Mouse (Mus musculus) mesoderm, embryonic 11.5 days (tissue): ENCODE results near the gene Rps12.
"Not testable (repeated sequence)": the region's sequence is repeated elsewhere in the genome, so short reads cannot be mapped to it uniquely, and the experiment has no call there.

Experiments used
- DNase-seq: peaks from one replicate; pipeline ENCODE4 v3.0.0-alpha.2; 2012; ENCODE audit warnings: low read depth, low spot score

The Rps12 gene

DNA sequence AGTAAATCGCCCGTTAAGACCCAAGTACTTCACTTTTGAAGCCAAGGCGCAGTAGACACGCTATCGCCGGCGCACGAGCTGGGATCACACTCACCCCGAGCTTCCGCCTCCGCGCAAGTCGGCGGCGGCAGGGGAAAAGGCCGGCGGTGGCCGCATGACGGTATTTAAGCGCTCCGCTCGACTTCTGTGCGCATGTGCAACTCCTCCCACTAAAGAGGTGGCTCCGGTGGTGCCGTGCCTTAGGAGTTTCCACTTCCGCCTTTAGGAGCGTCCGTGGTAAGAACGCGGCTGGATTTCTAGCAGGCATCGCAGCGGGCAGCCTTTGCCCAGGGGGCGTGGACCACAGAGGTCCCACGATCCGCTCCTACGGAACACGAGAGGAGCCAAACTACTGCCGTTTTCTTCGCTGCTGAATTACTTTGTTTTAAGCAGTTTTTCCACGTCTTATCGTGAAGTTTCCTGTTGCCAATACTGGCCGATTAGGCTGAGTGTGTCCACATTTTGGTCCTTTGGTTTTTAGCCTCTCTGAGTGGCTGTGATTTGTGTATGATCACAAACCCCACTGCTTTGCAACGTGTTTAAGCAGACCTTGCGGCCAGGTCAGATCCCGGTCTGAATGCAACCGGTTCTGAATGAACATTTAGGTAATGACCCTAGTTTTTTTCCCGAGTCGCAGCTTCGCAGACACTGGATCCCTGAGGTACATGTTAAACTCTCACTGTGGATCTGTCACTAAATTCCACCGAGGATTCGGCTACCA is at the start of gene Rps12:
TSS of gene Rps12 (minus strand) at position 214 of the 760 bp plus-strand sequence.
- DNase-seq: peak; percentile 100

DNA sequence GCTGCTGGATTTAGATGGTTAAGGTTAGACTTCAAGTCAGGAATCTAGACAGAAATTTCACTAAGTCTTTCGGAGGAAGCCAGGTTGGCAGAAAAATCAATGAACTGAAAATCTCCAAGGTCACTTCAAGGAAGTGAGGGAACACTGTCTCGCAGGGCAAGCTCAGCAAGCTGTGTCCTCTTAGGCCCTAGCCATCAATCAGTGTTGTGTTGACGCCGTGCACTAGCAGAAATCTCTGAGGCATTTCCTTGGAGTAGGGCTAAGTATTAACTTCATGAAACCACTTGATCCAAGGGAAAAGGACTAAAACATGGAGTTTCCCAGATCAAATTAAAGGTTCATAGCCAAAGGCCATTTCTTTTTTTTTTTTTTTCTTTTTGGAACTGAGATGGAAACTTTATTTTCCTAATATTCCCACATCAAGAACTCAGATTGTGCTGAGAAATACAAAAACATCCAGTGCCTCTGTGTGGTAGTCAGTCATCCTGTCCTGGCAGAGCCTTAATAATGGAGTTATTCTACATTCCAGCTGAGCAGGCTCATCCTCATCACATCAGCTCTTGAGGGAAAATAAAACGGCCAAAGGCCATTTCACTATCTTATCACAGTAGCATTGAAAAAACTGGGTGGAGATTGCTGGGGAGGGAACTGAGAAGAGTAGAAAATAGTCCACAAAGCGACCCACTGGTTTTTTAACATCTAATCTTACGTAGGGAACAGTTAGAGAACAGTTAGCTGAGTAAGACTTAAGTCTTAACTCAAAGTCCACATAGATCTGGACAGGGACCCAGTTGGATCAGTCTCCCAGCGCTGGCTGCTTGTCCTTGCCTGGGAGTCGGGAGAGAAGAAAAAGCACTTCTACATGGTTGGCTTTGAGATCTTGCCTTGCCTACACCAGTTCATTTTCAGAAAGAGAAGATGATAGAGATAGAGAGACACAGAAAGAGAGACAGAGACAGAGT is 49.2 kb upstream of the Rps12 start:
- no peak for DNase-seq

DNA sequence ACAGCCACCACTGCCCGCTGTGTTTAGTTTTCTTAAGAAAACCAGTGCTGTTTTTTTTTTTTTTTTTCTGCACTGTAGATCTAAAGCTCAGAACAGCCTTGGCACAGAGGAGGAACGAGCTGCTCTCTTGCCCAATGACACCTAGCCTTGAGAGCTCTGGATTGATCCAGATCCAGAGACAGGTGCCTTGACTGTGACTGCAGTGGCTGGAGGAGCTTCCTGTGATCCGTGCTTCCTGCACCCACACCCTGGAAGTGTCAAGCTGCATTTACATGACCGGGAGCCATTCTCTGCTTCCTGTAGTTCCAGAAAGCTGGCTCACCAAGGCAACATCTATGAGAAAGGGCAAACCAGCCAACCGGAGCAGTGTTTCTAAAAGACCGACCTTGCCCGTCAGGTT is 39.4 kb upstream of the Rps12 start:
- no peak for DNase-seq

DNA sequence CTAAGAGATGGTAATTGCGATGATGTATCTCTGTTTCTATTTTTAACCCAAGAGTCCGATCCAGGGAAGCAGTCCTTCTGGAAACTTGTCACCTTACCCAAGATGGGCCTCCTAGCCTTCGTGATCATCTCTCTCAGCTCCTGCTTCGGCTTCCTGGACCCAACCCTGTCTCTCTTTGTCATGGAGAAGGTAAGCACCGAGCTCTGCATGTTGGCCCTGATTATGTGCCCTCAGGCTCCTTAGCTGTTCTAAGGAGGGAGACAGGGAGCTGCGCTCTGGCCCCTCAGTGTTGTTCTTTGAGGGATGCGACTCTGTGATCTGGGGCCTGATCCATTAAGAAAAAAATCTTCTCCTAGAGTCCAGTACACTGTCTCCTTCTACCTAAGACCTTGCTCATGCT is 29.2 kb upstream of the Rps12 start:
- DNase-seq: no peak

DNA sequence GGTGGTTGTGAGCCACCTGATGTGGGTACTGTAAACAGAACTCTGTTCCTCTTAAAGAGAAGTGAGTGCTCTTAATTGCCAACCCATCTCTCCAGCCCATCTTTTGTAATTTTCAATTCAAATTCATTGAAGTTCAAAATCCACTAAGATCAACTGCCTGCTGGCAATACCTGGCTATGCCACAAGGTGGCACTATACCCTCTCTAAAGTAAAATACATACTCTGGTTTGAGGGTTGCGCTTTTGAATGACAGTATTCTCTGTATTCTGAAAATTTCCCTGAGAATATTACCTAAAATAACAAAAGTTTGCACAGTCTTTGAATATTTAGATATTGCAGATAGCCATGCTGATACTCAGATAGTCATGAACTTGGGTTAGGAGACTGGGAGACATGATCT is 28.1 kb upstream of the Rps12 start:
- peak; percentile 83 for DNase-seq

DNA sequence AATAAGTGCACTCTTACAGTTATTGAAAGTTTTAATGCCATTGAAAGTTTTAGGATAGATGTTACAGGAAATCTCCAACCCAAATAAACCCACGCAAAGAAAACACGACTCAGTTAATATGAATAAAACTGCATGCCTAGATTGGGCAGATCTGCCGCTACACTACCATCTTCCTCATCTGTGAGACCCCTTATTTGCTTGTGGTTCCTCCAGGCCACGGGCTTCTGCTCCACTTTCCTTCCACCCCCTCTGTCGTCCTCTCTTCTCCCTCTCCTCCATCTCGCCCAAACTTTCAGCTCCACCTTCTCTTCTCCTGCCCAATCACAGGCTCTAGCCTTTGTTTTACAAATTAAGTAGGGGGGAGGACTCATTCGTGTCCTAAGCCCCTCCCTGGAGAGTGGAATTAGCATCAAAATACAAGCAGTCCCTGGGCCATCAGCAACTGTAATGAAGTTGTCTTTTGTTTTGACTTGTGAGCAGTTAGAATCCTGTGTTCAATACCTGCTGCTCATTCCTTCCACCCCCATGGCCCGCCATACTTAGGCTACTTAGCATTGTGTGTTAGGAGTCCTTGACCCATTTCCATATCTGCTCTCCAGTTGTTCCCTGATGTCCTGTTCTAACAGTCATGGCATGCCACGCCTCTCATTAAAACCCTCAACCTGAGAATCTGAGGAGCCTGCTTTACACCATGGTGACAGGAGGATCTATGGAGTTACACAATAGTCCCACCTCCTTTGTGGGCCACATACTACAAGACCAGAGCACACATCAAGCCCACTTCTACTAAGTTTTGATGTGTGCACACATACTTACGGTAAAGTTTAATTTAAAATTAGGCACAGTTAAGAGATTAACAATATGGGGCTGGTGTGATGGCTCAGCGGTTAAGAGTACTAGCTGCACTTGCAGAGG is 26.0 kb upstream of the Rps12 start:
- no peak for DNase-seq

DNA sequence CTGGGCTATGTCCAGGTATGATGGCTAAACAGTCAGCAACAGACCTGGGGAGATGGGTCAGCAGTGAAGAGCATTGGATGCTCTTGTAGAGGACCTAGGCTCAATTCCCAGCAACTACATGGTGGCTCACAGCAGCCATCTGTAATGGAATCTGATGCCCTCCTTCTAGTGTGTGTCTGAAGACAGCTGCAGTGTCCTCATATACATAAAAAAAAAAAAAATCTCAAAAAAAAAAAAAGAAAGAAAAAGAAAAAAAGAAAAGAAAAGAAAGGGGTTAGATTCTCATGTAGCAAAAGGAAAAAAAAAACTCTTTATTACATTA is 25.3 kb upstream of the Rps12 start:
- no peak for DNase-seq

DNA sequence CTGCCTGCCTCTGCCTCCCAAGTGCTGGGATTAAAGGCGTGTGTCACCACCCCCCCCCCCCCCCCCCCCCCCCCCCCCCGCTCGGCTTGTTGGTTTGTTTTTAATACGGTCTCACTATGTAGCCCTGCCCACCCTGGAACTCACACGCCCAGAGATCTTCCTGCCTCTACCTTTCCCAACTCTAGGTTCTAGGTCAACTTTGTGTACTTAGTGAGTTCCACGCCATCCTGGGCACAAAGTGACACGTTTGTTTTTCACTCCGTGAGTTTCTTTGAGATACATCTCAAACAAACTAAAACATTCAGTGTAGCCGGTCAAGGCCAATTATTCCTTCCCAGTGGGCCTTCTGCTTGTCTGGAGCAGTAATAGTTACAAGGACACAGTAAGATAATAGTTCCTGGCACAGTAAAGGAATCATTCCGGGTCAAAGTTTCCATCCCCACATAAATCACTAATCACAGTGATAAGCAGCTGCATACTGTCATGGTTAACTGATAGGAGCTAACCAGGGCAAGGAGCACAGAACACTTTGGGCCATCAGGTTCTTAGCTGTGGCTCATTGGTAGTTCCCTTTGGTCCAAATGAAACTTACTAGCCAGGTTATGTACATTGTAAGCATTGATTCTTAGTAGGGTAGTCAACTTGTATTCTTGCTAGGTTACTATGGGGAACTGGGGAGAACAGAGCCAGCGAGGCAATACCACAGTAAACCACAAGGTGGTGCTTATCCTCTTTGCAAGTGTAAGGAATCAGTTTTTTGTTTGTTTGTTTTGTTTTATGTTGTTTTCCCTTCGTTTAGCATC is 24.8 kb upstream of the Rps12 start:
- DNase-seq: peak; percentile 69

DNA sequence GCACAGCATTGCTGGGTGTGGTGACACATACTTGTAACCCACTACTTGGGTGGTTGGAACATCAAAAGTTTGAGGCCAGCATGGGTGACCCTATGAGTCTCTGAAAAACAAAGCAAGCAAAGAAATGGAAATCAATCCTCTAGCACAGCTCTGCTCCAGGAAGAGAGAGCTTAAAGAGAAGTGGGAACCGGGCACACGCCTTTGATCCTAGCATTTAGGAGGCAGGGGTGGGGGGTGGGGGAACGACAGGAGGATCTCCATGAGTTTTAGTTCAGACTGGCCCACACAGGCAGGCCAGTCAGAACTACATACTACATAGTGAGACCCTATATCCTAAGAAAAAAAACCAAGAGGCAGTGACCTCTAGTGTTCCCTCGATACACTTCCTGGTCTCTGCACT is 19.1 kb upstream of the Rps12 start:
- no peak for DNase-seq

DNA sequence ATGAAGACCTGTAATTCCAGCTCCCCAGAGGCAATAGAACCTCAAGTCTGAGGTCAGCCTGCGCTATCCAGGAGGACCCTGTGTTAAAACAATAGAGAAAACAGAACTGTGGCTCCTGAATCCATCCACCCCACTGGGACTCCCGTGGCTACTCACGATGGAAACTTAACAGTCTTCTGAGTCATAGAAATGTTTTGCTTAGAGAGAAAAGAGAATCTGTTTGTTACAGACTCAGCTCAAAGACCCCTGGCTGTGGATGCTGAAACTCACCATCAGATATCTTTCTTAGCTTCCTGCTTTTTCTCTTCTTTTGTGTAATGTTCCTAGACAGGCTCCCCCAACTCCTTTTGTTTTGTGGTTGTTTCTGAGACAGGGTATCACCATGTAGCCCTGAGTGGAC is 17.6 kb upstream of the Rps12 start:
- no peak for DNase-seq

DNA sequence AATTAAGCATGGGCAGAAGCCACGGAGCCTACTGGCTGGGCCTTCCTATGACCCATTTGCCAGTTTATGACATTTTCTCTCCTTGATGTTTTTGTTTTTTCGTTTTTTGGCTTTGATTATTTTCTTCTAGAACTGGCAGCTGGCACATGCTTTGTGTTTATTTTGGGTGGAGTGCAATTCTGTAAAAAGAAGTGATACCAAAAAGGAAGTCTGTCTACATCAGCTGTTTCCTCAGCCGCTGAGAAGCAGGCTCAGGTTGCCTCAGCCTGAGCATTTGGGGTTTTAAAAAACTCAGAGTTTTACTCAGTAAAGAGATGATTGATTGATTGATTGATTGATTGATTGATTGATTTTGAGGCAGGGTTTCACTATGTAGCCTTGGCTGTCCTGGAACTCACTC is 15.8 kb upstream of the Rps12 start:
- DNase-seq: no peak

DNA sequence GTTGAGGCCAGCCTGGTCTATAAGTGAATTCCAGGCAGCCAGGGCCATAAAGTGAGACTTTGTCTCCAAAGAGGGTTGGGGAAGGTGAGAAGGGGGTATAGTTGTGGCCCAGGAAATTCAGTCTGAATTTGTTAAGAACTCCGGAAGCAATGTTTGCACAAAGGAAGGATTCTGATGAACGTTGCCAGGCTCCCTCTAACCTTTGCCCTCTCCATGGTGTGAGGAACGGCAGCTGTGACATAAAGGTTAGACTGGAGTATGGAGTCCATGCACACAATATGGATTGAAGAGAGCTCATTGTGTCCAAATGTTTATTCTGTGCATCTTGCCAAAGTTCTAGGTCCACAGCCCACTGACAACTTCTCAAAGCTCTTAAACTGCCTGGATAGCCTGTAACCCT is 12.9 kb upstream of the Rps12 start:
- peak; percentile 21 for DNase-seq

DNA sequence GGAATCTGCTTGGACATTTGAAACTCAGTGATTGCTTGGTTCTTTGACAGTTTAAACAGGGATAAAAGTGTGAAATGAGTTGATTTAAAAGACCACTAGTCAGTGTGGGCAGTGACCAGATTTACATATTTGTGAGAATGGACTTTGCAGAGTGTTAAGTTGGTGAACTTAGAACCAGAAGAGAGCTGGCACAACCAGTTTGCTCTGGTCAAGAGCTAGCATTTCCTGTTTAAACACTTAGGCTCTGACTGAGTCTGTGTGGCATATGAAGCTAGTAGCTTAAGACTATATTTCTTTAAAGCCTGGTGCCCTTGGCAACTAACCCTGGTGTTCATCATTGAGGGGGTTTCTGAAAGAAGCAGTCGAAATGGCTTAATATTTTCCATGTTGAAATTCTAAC is 11.1 kb upstream of the Rps12 start:
- DNase-seq: no peak

DNA sequence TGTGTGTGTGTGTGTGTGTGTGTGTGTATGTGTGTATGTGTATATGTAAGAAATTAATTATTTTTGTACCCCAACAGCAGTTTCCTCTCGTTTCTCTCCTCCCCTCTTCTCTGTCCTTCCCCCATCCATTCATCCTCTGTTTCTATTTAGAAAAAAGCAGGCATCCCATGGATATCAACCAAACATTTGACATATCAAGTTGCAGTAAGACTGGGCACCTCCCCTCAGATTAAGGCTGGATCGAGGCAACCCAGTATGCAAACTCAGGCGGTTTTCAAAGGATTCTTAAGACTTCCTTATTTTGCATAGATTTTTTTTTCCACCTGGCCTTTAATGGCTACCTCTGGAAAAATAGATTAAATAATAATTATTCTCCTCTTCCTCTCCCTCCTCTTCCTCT is 10.5 kb upstream of the Rps12 start:
- no peak for DNase-seq

DNA sequence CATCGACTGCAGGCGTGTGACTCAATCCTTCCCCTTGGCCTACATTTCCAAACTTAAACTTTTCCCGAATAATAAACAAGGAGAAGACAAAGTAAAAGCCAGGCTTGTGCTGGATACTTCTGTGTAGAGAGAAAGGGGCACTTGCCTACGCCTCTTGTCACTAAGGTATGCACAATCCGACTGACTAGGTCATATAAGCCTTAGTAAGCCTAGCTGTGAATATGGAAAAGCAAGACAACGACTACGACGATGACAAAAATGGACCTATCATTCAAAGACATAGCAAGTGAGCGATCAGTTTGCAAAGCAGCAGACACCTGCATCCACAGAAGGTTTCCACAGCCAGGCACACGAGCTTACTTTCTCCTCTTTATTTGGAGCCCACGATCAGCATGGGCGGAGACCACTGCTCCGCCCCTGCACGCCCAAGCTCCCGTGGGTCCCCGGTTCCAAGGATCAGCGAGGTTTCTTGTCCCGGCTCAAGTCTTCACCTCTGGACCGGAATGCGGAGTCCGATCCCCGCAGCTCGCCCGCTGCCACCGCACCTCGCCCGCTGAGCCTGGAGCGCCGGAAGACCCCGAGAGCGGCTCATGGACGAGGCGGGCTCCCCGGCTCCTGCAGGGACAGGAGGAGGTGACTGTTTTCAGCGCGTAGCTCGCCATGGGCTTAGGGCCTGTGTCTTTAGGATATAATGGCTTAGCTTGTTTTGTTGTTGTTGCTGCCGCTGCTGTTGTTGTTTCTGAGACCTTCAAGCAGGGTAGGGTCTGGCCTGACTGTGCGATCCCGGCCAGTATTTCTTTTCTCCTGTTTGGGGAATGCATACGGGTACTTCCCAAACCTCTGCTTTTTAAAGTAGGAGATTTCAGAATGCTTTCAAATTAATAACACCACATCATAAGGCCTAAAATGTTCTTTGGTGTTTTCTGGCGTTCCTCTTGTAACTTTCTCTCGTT is 9.8 kb upstream of the Rps12 start, which contains the start of gene Slc18b1:
TSS of gene Slc18b1 (plus strand) at position 436 of the 953 bp plus-strand sequence.
- DNase-seq: peak; percentile 36

DNA sequence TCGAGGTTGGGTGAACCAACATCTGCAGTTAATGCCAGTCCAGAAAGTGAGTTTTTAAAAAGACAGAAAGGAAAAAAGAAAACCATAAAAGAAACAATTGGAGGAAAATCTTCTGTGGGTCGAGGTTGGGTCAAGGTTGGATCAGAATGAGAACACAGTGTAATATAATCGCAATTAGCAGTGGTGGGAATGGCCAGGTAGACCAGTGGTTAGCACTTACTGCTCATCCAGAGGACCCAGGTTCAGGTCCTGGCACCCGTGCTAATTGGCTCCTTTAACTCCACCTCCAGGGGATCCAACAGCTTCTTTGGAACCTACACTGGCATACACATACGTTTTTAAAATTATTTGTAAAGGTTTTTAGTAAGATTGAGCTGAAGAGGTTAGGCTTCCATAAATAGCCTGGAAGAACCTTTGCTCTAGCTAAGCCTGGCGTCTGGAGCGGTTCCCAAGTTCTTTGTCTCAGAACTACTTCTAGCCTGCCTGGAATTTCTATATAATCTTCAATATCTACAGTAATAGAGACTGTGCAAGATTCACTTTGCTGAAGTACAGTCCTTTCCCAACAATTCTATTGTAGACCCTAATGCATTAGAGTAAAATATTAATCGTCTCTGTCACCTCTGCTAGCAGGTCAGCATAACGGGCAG is 8.9 kb upstream of the Rps12 start:
- no peak for DNase-seq

DNA sequence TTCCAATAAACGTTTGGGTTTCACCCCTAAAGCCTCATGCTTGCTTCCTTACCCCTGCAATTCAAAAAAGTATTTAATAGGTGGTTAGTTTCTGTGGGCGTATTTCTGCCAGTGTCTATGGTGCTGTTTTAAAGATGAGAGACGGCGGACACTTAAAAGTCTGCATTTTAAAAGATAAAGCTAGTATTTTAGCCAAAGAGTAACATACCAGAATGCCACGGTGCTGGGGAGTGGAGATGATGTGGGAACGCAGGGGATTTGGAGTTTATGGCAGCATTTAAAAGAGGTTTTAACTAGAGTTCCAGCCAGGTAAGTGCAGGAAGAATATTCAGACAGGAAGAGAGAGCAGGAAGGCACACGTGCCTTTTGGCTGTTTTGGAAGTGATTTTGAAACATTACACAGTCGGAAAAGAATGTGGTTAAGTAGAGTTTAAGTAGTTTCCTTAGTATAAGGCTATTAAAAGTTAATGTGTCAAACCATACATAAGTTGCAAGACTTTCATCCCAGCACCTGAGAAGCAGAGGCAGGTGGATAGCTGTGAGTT is 1.1 kb upstream of the Rps12 start:
- DNase-seq: no peak

DNA sequence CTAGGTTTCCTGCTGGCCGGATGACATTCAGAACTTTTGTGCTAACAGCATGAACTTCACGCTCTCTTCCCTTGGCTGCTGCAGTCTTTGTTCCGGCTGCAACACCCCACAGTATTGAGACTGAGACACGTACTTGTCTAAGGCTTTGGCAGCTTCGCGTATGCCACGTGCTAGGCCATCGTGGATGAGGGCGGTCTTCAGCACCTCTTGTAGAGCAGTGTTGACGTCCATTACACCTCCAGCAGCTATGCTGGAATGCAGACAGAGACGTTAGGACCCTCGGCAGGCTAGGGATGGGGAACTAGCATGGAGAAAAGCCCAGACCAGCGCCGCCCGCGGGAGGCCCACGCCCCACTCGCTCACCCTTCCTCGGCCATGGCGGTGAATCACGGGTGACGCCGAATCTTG is 440 bp downstream of the Rps12 start:
- not testable (repeated sequence) for DNase-seq

DNA sequence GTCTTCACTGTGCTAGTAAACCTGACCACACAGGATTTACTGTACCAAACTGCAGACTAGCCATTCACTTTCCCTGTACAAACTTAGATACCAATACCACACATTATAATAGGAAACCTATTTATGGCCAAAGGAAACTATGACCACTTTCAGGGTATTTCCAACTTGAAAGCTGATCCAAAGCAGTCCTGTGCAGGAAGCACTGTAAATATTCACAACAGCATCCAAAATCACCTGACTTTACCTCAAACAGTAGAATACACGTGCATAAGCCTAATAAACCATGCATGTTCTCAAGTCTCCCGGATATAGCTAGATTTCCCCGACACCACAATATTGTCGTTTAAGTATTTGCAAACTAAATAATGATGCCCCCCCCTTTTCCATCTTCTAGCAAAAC is 1.0 kb downstream of the Rps12 start:
- DNase-seq: no peak
